Mouse (Mus musculus) right cerebral cortex, postnatal 14 days (tissue): ENCODE data around the gene Rnpep.

Source experiments
- DNase-seq: peaks from one replicate; pipeline ENCODE4 v3.0.0; 2022

The Rnpep gene

DNA sequence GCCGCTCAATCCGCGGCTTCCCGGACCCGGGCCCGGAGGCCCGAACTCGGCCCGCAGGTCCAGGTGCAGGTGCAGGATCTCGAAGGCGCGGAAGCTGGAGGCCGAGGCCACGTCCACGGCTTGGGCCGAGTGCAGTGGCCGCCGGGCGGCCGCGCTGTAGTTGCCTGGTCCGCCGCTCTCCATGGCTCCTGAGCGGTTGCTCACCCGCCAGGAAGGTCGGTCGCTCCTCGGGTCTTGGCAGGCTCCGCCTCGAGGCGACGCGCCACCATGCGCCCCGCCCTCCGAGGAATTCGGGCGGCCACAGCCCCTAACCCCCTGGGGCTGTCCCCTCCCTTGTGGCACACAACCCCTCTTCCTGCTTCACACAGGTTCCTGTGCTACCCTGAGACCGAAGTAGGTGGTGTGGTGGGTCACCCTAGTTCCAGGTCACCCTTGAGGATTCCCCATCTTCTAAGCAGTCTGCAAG lies at the start of gene Rnpep:
Rnpep (minus strand) TSS at position 259 of the 466 bp plus-strand sequence.
- DNase-seq, result peak; percentile 69

DNA sequence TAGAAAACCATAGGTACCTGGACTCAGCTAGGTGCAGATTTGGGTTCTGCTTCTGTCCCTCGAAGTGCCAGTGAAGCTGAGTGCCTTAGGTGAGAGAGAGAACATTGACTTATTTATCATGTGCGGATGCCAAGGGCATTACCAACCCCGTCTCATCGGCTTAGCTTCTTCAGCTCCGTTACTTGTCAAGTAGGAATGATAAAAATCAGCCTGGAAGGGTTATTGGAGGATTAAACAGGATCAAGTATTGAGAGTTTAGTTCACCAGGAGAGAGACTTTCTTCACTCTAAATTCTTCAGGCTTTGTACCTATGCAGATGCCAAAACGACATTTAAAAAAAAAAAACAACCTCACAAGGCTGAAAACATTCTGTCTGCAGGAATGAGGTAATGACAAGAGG lies 46.7 kb upstream of the Rnpep start:
- DNase-seq, result no peak

DNA sequence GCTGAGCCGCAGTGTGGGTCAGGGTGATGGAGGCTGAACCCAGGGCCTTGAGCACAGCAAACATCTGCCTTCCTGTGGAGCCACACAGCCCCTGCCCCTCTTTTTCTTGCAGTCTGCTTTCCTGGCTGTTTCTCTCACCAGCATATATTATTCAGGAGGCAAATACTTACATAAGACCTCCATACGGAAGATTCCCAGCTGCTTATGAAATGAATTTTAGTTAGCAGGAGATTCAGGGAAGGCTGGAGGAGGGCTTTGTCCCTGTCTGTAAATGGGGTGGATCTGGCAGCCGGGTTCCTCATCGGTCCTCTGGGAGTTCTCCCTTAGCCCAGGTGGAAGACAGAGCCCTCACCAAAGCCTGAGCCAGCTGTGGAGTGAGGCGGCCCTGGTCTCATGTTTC lies 44.5 kb upstream of the Rnpep start:
- DNase-seq, result no peak

DNA sequence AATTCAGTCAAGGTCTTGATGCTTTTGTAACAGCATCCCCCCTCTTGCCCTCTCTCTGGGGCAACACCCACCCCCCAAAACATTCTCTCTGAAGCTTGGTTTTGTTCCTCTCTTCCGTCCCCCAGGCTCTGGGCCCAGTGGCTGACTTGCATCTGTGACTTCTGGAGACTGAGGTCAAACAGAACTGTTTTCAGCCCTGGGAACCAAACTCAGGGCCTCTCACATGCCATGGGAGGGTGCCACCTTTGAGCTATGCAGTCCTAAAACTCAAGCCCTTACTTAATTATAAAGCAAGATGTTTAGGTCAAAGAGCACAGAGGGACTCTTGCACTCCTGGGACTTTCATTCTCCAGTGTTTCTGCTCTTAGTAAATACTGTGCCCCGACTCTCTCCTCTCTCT lies 42.0 kb upstream of the Rnpep start:
- DNase-seq, result no peak

DNA sequence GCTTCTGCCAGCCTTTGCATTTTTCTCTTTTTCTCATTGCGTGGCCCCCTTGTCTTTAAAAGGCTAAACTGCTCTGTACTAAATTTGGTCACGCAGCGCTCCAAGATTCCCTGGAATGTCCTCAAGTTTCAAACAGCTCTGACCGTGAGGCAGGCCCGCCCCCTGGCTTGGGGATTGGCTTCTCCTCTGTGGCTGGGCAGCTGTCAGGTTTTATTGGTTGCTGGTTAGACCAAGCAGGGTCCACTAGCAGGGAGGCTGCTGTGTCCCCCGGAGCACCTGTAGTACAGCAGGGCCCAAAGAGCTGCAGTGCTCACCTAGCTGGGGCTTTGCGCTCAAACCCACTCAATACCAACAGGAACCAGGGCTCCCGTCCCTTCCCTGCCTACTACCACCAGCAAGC lies 40.7 kb upstream of the Rnpep start, which contains the start of gene Lmod1:
Lmod1 (plus strand) TSS at position 237 of the 400 bp plus-strand sequence.
- DNase-seq, result peak; percentile 18

DNA sequence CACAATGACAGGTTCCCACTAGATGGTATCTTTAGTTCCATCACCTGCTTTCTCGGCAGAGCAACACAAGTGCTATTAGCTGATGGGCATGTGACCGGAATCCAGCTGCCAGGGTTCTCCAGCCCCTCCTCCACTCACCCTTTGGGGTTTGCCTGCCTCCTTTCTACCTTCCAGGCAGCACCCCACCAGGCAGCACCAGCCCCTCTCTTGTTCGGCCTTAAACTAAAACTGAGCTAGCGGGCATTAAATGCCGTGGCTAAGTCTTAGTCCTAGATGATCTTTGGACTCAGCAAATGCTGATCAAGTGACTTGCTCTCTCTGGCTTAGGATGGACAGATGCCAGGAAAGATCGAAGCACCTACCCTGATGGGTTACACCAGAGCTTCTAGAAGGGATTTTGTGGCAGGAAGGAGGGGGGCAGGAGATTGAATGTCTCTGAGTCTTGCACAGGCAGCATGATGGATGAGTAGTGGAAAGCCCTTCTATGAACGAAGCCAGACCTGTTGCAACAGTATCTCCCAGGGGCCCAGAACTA lies 39.5 kb upstream of the Rnpep start:
- no peak for DNase-seq

DNA sequence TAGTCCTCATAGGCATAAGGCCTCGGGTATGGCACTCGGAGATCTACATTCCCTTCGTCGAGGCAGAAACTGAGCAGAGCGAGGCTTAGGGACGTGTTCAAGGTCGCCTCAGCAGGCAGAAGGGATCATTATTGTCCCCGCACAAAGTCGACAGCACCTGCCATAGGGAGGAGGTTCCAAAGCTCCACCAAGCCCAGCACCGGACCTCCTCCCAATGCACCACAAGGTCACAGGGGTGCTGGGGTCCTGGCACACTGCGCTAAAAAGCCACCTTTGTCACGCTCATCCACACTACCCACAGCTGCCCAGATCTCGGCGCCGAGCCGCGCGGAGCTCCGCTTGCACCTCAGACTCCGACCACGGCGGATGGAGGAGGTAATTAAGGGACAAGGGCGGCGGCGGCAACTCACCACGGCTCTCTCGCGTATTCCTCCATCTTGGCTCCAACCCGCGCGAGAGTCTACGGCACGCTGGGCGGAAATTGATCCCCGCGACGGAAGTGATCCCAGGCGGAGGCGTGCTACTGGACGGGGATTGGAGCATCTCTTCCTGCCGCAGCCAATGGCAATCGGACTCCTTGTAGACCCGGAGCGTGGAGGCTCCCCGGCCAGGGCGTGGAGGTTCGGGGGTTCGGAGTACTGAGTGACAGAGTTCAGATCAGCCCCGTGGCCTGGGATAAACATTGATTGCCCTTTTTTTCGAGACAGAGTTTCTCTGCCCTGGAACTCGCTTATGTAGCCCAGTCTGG lies 29.6 kb upstream of the Rnpep start, which contains the start of gene Timm17a:
Timm17a (minus strand) TSS at position 495 of the 748 bp plus-strand sequence.
- peak; percentile 95 for DNase-seq

DNA sequence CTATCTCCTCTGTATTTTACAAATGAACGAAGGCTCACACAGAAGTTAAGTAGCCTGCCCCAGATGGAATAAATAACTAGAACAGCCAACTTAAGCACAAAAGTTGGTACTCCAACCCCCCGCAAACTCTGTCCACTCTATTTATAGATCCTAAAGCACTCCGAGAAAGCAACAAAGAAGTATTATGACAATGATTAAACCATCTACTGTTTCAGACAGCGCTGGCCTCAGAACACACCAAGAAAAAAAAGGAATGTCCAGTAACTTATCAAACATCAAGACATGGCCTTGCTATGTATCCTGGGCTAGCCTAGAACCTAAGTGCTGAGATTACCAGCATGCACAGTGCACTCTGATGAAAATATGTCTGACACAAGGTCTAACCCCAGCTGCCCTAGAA lies 28.3 kb upstream of the Rnpep start:
- no peak for DNase-seq

DNA sequence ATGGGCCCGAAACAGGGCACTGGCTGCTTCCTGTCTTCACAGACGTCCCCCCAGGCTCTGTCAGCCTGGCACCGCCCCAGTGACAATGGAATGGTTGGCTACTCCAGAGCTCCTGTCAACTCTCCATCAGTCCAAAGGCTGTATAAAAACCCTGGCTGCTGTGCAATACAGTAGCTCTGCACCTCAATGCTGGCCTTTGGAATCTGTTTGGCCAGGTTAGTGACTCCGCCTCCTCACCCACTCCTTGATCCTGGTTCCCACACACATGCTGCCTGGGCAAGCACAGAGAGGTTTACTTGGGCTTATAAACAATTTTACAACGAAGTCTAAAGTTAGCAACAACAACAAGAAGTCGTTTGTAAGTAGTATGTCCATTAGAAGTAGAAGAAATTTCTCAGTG lies 27.5 kb upstream of the Rnpep start:
- DNase-seq, result no peak

DNA sequence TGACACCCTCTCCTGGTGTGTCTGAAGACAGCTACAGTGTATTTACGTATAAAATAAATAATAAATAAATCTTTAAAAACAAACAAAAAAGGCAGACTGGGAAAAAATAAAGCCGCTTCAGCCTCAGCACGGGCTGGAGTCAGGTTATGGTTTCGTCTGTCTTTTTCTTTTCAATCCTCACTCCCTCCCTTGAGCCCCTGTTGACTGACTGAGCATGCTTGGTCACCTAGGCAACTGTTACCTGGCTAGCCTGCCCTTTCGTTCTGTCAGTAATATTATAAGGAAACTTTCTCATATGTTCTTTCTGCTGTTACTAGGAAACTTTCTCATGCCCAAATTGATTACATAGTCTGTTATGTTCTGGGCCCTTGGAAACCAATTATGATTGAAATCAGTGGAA lies 7.0 kb upstream of the Rnpep start:
- no peak for DNase-seq

DNA sequence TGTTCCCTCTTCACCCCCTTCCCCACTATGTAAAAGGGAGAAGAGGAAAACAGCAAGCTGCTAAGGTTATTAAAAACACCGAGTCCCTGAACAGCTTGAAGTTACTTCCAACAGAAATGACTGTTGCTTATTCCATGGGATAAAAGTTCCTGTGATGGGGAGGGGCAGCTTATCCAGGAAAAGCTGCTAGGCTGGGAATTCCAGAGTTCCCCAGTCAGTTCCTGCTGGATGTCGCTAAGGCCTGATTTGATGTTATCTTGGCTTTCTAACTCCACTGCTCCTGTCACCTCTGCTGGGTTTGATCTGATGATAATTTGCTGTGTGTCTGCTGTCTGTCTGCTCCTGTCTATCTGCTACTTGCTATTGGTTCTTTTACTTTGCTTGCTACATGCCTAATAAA lies 2.4 kb upstream of the Rnpep start:
- DNase-seq, result no peak

DNA sequence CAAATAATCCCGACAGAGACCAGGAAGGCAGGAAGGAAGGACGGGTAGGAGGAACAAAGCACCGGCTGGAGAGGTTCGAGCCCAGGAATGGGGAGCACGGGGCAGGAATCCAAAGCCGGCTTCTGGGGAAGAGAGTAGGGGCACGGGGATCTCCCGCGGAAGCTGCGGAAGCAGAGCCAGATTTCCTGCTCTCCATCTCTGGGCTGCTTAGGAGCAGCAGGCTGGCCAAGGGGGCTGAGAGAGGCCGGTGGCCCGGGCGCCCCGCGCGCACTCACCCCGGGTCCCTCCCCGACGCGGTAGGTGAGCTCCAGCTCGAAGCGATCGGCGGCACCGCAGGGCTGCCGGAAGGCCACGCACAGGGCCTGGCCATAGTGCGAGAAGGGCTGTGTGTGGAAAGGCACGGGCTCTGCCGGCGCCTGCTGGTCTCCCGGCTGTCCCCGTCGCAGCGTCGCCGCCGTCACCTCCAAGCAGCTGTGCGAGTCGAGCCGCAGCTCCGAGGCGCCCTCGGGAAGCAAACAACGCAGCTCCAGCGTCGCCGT lies 528 bp downstream of the Rnpep start:
- DNase-seq, result peak; percentile 13

DNA sequence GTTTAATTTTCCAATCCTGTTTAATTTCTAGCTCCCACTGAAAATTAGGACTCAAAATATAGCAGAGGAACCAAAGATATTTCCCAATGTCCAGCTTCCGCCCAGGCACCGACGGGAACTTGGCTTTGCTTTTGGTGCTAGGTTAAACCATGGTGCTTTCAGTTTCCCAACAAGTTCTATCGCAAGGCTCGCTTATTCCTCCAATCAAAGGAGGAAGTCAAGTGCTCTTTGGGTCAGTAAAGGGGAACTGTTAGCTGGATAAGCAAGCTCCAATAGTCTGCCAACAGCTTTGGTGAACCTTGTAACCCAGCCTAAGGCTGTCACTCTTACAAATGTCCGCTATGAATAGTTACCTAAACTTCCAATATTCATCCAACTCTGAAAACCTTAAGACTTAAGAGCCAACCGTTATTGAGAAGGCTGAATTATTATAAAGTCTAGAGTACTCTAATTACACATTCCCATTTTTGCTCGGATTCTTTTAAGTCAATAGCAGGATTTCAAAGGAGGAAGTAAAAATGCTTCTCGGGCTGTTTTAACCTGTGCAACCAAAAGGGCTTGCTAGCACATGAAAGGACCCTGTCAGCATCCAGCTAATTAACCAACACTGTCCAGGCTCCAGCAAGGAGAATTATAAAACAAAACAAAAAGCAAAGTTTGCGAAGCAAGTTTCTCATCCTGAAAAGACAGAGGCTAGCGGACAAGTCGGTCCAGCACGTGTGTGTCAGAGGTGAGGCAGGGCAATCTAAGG lies 1.2 kb downstream of the Rnpep start:
- no peak for DNase-seq

DNA sequence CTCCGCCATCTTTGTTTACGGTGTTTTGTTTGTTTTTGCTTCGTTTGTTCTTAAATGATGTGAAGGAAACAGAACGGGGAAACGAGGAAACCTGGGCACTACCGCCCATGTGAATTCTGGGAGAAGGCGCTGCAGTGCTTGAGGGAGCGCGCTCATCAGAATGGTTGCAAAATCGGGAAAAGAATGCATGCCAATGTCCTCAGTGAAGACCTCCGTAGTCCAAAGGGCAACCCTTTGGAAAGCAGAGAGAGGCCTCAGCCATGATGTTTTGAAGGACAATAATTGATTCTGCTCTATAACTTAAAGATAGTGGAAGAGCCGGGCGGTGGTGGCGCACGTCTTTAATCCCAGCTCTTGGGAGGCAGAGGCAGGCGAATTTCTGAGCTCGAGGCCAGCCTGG lies 2.0 kb downstream of the Rnpep start:
- DNase-seq, result no peak

DNA sequence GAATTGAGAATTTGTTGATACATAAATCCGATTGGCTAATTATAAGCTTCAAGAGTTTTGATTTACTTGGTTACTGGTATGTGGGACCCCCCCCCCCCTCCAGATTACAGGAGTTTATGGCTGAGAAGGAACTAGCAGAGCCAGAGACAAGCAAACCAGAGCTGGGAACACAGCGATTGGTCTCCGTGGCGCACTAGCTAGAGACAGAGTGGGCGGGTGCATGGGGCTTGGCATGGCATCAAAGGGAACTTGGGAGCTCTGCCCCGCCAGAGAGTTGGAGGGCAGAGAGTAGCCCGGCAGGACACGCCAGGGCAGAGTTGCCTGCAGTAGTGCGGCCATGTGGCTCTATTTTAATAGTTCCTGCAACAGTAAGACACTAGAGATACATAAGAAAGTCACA lies 3.2 kb downstream of the Rnpep start:
- DNase-seq, result peak; percentile 56

DNA sequence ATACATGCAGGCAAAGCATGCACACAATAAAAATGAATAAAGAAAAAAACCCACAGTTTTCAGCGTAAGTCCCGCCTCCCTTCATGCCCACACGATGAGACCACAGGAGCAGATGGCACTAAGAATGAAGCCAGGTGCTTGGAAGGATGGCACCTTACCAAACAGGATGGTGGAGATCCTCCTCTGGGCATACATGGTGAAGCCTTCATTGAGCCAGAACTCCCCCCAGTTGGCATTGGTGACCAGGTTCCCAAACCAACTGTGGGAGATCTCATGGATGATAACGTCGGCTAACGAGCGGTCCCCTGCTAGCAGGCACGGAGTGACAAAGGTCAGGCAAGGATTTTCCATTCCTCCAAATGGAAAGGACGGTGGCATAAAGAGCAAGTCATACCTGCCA lies 12.5 kb downstream of the Rnpep start:
- DNase-seq, result no peak

DNA sequence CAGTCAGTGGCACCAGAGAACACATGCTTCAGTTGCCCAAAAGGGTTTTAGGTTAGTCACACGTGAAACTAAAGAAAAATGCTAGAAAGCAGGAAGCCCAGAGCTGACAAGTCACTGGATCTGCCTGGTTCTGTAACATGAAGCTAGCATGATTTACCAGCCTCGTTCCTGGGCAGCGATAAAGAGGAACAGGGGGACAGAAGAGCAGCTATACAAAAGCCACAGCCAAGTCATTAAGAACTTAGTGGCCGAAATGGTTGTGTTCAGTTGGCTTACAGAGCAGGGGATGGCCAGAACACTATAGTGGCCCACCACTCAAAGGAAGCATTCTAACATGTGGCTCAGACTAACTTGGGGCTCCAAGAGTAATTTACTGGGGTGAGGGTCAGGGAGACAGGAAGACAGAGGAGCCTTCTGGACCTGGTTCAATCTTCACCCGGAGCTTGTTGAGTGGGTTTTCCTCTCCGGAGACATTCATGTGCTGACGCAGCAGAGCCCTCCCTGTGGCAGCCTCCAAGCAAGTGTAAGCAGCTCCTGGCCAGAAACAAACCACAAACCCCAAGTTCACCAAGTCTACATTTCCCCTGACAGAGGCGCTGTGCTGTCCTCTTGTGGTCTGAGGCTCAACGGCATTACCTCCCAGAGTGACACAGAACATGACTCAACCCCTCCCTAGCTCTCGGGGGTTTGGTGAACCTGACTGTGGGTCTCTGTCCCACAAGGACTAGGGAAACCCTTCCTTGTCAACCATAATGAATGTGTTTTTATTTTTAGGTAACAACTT lies 16.0 kb downstream of the Rnpep start:
- DNase-seq, result no peak

DNA sequence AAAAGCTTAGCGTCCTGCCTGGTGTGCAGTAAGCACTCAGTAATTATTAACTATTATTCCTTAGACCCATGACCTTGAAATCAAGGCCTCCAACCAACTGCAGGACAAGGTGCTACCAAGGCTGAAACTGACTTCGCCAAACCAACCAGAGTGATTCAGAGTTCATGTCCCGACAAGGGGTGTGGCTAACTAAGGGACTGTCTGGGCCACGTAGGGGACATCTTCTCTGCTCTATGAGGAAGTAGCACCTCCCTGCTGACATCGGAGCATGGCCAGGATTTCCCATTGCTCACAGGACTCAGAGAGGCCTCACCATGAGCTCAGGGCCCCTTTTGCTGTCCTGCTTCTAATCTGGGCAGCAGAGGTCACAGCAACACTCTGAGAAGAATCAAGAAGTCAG lies 18.1 kb downstream of the Rnpep start:
- DNase-seq, result no peak

DNA sequence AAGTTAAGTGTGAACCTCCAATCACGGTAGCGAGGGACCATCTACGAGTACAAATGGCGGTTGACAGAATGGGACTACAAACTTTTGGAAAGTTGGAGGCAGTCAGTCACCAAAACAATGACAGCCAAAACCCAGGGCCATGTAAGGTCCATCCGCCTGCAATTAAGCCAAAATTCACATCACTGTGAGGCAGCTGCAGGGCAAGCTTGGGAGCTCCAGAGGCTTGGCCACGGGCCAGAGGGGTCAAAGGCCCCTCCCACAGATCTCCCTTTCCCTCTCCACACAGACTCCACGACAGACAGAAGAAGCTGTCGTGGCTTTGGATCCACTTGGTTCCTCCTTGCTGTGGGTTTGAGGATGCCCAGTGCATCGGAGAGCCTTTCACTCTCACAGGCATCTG lies 20.6 kb downstream of the Rnpep start:
- no peak for DNase-seq

DNA sequence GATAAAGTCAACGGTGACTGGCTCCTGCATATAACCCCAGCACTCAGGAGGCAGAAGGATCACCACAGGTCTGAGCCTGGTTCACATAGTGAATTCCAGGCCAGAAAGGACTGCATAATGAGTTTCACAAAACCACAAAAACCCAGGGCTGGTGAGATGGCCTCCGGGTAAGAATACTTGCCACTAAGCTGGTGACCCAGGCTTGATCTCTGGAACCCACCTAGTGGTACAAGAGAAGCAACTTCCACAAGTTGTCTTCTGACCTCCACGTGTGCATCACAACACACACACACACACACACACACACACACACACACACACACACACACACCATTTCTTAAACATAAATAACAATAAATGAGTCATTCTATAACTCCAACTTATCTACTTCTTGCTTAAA lies 21.6 kb downstream of the Rnpep start:
- no peak for DNase-seq

DNA sequence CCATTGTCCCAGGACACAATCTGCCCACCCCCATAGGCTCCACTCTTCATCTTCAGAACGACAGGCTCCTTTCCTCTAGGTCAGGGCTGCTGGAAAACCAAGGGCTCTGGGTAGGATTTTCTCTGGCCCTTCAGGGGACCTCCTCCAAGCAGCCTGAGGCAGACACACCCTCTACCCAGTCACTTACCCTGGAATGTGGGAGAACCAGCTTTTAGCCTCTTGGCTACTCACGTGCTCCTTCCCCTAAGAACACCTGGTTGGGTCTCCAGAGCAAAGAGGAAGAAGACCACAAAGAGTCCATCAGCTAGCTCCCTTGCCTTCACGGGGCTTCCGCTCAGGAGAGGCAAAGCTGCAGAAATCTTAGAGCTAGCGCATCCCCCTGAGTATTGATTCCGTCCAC lies 23.0 kb downstream of the Rnpep start:
- DNase-seq, result no peak

DNA sequence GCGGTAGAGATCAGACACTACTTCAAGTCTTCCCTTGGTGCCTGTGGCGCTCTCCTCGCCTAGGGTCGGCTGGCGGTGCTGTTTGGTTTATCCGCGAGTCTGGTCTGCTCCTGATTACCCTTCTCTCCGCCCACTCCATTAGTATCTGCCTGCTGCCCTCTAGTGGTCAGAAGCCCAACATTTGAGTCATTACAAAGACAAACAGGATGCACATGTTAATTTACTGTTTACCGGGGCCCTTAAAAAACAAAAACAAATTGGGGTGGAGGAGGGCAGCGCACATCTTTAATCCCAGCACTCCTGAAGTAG lies 24.8 kb downstream of the Rnpep start:
- peak; percentile 75 for DNase-seq
